In genomic region chr4:123934306-123934705, GRCm38 (mm10) we compare ENCODE assay signal across 30 mouse cellular contexts. TPM values are rescaled to one million over a fixed set of nuclear protein-coding genes. Genes with fewer than 3 reads are reported as not detected.
A peak's percentile ranks its signal among the peaks of the same experiment; 100 is the strongest.
DNase-seq lines count a peak whose midpoint lies in the region; ATAC-seq lines count a peak whose summit lies in the region.
"Had no signal": no experiment of that assay in that cellular context is flagged by ENCODE, and none has a peak within 500 bp of the region (broad histone marks: within the 10 kb centered on the region; RNA-seq: fewer than 3 reads in every experiment).

No protein-coding gene starts in this region.

- no peaks in the 10 kb centered on the region for H3K4me1 ChIP-seq in heart, embryonic 10.5 days
- H3K4me1 ChIP-seq: limb, embryonic 15.5 days; midbrain, embryonic 13.5 days; neural tube, embryonic 12.5 days had no signal

- H3K9me3 ChIP-seq in heart, embryonic 10.5 days, result no peaks in the 10 kb centered on the region
- H3K9me3 ChIP-seq: limb, embryonic 15.5 days; midbrain, embryonic 13.5 days; neural tube, embryonic 12.5 days had no signal

- peaks cover 73% of the 10 kb centered on the region for H3K36me3 ChIP-seq in heart, embryonic 10.5 days

- H3K27me3 ChIP-seq in heart, embryonic 10.5 days (ENCODE audit: insufficient read depth, poor library complexity, severe bottlenecking), result no peaks in the 10 kb centered on the region
- H3K27me3 ChIP-seq: limb, embryonic 15.5 days; midbrain, embryonic 13.5 days; neural tube, embryonic 12.5 days; Patski had no signal

- no peak overlapping the region for H3K27ac ChIP-seq in heart, embryonic 10.5 days
- H3K27ac ChIP-seq: hindbrain, postnatal 0 days; kidney, postnatal 0 days; limb, embryonic 15.5 days; midbrain, embryonic 13.5 days; neural tube, embryonic 12.5 days had no signal

- WGBS in heart, embryonic 10.5 days, result 92% methylated on average over 4 of the region's 4 CpGs

- DNase-seq in cerebellum, adult 11-12 months, result peak; percentile 32
- DNase-seq in heart, embryonic 10.5 days (ENCODE audit: low spot score), result peak; percentile 9
- DNase-seq in heart, postnatal 4 days, result no peak
- peak; percentile 37 for DNase-seq in cerebellum, adult 8-10 months
- DNase-seq in layer of hippocampus, postnatal 14 days (ENCODE audit: low spot score in 2 of 2), result peak; percentile 38 to 61
- no peak for DNase-seq in lung, postnatal 4 days
- DNase-seq: adrenal gland, postnatal 10 days; heart, adult 18-20 months; kidney, adult 18-20 months; lung, postnatal 10 days; right cerebral cortex, postnatal 14 days; spleen, adult 18-20 months; thymus, postnatal 25 days had no signal

- no peak overlapping the region for H3K4me3 ChIP-seq in heart, embryonic 10.5 days
- H3K4me3 ChIP-seq: limb, embryonic 15.5 days; midbrain, embryonic 13.5 days; neural tube, embryonic 12.5 days had no signal

- ATAC-seq in cerebellum, adult (ENCODE audit: insufficient number of reproducible peaks, low FRiP score, low TSS enrichment), result no peak
- ATAC-seq: CD4-positive, CD25-positive, alpha-beta regulatory T cell, adult 4 months; hindbrain, postnatal 0 days; midbrain, embryonic 13.5 days; Patski had no signal

RNA-seq across cellular contexts. Expression of gene 4930535I16Rik, which starts 16.5 kb away (rescaled TPM):
- not detected in 2 replicates for polyA plus RNA-seq in heart, embryonic 10.5 days (2016; fragmentation: Nextera tagmentation; extraction: Ambion mirVana)
- not detected for total RNA-seq in heart, postnatal 4 days (2021)
- not detected for total RNA-seq in layer of hippocampus, postnatal 14 days (2021)
- total RNA-seq: adrenal gland, postnatal 10 days; gastrocnemius, adult 8-10 months; heart, adult 18-20 months; hematopoietic stem cell, adult 5-6 weeks; hindbrain, postnatal 0 days; left cerebral cortex, adult 18-20 months; left cerebral cortex, postnatal 36 days; megakaryocyte, adult 5-6 weeks had no signal
- polyA plus RNA-seq: CD4-positive, CD25-positive, alpha-beta regulatory T cell, adult 4 months; cortical plate, adult 2 months; embryonic facial prominence, embryonic 11.5 days; heart, embryonic 14.5 days; hindbrain, postnatal 0 days; kidney, postnatal 0 days; limb, embryonic 15.5 days; liver, embryonic 16.5 days; midbrain, embryonic 13.5 days; neural tube, embryonic 12.5 days had no signal

RNA-seq across cellular contexts. Expression of gene Rragc, which starts 17.1 kb away (rescaled TPM):
- polyA plus RNA-seq in heart, embryonic 10.5 days (2016; fragmentation: Nextera tagmentation; extraction: Ambion mirVana), result 37.6 and 40.9 TPM in 2 replicates
- total RNA-seq in heart, postnatal 4 days (2021), result 10 to 100 TPM; 50.8 to 52.6 TPM
- 10 to 100 TPM; 51.5 TPM for total RNA-seq in layer of hippocampus, postnatal 14 days (2021)

RNA-seq across cellular contexts. Expression of gene Mycbp, which starts 29.7 kb away (rescaled TPM):
- polyA plus RNA-seq in heart, embryonic 10.5 days (2016; fragmentation: Nextera tagmentation; extraction: Ambion mirVana), result 66.7 and 74.4 TPM in 2 replicates
- 10 to 100 TPM; 28.9 to 31.2 TPM for total RNA-seq in heart, postnatal 4 days (2021)
- total RNA-seq in layer of hippocampus, postnatal 14 days (2021), result 10 to 100 TPM; 11.8 to 12.6 TPM

Comparison
In these comparisons a context has a peak if more than half of its experiments do, and no peak if none do; other contexts are left out.
1. DNase-seq: peak in cerebellum, adult 11-12 months (single experiment), heart, embryonic 10.5 days (single experiment), cerebellum, adult 8-10 months (single experiment) and layer of hippocampus, postnatal 14 days (2 of 2); none in heart, postnatal 4 days (single experiment) and lung, postnatal 4 days (0 of 2).